Mouse (Mus musculus): ENCODE data around the gene Actr5.

The Actr5 gene

DNA sequence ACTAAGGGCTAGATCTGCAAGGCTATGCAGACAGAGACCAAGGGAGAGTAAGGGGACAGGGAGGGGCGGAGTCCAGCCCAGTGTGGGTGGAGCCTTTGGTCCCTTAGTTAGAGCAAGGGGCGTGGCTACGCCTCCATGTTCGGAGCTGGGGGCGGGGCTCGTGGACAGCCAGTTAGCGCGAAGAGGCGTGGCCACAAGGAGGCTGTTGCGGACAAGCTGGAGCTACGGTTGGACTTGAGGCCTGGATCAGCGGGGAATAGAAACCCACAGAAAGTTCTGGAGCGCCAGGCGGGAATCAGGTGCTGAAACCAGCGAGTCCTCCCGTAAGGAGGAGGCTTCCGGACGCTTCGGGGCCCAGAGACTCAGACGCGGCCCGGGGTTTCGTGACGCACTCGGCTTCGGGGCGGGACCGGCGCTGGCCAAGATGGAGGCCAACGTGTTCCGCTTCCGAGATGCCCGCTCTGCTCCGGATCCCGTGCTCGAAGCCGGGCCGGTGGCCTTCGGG, at the start of gene Actr5:
TSS of gene Actr5 (plus strand) at position 171 of the 505 bp plus-strand sequence.
- peak; percentile 94 to 96 for DNase-seq

DNA sequence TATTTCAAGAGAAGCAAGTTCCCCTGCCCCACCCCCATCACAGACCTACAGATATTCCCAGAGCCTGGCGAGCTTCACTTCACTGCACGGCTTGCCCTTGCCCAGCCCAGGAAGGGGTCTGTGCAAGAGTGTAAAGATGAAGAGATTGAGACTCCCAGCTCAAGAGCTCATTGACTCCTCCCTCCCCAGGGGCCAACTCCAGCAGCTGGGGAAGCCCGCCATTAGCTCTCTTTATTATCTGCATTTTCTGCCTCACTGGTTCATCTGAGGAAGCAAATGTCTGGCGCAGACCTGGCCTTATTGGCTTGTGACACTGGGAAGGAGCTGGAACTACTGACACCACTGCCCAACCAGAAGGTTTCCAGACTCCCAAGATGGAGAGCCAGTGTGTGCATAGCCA, 44.7 kb upstream of the Actr5 start:
- DNase-seq, result no peak

DNA sequence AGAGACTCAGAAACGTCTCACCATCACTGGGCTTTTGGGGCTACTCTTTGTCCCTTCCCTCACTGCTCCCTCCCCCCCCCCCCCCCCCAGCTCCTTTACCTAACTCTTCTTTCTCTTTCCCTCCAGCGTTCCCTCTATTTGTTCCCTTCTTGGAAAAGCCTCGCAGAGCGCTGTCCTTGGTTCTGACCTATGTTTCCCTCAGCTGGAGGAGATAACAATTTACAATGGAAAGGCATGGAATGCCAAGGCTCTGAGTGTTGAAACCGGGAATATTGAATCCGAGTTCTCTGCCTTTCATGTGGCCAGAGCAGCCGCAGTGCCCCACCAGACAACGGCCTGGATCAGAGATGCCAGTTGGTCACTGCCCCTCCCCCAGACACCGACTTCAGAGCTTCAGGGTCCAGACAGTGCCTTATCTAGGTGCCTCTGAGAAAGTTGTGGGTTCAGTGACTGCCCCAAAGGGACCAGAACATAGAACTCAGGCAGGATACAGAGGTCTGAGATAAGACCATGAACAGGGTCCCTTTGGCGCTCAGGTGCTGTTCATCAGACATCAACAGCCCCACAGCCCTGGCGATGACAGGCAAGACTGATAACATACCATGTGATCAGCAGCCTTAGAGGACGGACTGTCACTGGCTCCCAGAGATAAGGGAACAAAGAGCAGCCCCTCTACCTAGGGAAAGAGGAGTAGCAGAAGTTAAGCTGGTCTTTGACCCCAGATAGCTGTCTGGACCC, 39.9 kb upstream of the Actr5 start:
- no peak for DNase-seq

DNA sequence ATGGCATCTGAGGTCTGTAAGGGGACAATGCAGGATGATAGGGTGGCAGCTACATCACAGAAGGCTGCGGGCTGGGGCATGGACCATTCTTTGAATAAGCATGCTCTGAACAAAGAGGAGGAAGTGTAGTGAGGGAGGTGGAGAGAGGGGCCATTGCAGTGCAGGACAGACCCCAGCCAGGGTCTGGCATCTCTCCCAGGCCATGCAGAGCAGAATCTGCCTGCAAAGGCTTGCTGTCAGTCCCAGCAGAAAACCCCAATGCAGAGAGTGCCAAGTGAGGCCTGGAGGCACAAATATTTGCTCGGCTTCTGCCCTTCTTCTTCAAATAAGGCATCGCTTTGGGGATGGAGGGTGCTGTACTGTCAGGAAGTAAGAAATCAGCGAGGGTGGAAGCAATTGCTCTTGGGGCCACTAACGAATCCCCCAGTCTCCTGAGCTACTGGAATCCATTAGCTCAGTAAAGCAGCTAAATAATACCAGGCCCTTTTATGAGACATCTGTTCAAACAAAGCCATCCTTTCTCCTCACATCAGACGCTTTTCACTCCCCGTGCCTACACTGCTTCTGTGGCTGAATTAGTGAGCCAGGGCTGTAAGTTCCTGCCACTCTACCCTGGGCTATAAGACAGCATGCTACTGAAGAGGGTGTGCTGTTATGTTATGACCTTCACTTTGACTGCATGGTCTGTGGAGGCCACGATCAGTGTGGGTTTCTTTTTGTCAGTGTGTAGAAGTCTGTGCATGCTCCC, 36.0 kb upstream of the Actr5 start:
- no peak for DNase-seq

DNA sequence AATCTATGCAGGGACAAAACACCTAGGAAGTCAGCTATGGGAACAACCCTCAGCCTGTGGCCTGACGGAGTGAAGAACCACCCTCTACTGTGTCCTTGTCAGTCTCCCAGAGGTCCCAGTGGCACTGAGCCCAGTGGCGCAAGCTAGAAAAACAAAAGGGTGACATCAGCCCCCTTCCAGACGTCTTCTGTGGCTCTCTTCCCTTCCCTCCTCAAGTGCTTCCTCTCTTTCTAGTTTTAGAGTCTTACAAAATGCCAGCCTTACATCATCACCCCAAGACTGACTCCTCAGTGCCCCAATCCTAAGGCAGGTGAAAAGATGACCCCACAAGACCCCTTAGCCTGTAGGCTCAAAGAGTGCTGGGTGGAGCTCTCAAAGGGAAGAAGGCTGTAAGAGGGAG, 34.2 kb upstream of the Actr5 start:
- no peak for DNase-seq

DNA sequence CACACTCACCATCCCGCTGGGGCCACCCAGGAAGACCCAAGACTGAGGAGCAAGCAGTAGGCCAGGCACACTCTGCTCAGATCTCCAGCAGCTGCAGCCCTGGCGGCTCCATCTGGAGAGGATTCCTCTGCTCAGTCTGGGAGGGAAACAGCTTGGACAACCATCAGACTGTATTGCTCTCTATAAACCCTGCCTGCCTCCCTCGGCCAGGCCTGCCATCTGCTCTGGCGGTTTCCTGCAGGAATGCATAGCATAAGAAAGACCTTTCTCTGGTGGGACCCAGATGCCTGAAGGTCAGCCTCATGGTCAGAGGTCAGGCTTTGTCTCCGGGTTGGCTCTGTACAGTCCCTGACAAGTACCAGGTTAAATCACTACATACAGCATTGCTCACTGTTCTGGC, 33.4 kb upstream of the Actr5 start:
- no peak for DNase-seq

DNA sequence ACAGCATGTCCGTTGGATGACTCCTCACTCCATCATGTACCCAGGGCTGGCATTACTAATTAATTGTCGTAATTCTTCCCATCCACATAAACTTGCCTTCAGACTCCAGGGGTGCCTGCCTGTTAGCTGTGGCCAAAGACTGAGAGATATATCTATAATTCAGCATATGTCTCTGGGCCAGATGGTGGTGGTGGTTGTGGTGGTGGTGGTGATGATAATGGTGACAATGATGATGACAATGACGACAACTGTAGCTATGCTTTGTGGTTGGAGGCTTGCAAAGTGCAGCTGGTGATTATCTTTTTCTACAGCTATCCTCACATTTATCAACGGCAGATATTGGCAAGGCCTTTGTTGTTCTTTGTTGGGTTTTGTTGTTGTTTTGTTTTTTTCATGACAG, 31.3 kb upstream of the Actr5 start:
- DNase-seq, result no peak

DNA sequence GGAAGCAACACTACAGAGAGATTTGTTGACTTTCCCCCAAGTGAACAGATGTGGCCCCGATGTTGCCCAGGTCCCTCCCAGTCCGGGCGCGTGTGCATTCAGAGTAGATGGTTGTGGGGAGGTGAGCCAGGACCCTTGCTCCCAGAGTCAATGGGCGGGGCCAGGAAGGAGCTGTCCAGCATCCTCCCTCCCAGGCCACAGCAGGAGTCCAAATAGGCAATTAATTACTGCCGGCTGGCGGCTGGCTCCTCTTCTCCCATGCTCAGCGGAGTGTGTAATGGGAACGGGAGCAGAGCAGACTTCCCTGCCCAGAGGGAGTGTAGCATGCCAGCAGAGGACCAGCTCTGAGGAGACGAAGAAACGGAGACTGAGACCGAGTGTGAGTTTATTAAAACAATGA, 29.6 kb upstream of the Actr5 start:
- peak in 1 of 2 experiments; percentile 63 for DNase-seq

DNA sequence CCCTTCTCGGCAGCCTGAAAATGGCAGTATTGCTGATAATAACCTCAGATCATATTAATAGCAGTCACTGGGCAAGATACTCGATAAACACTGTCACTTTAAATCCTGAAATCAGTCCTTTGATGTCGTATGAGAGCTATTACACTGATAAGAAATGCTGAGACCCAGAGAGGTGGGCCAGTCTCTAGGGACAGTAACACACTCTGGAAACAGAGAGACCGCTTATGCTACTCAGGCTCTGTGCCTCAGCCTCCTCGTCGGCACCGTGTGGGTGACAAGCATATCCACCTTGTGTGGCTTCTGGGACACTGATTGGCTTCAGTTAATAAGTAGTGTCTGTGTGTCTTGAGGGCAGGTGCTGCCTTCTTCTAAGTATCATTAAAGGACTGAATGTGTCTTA, 29.1 kb upstream of the Actr5 start:
- no peak for DNase-seq

DNA sequence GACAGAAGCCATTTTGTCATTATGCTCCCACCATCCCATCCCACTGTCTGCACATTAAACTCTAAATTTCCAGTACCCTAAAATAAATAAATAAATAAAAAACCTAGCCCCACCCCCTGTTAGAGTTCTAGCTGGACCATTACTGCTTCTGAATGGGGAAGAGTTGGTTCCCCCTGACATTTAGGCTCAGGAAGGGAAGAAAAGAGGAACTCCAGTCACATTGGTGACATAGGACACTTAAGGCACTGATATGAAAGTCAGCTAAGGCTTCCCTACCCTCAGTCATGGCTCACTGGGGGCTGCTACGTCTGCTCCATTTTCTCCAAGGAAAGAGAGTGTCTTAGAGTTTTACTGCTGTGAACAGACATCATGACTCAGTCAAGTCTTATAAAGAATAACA, 27.9 kb upstream of the Actr5 start:
- DNase-seq, result no peak

DNA sequence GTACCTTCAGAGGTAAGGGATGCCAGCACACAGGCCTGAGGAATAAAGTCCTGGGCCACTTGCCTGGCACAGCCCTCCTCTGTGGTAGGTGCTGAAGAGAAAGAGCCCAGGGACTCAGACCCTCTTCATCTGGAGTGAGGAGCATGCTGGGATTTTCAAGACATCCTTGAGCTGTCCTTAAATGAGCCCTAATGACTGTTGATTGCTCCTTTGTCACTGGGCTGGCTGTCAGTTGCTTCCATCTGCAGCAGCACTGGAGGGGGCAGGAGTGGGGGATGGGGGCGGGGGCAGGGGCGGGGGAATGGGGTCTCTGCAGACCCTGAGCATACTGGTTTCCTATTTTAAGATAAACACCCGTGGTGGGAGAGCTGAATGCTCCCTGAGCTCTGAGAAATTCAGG, 24.2 kb upstream of the Actr5 start:
- DNase-seq, result no peak

DNA sequence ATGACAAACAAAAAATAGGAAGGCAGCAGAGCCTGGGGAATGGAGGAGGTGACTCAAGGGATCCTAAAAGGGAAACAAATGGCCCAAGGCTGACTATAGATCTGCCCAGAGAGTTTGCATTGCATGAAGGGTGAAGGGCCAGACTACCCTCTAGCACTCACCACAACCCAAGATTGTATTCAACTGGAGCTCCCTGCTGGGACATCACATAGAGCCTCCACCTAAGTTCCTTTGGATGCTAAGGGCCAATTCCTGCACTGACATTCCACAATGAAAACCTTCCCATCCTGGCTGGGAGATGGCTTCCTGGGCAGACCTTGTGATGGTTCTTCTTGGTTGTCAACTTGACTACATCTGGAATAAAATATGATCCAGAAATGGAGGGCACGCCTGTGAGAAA, 23.4 kb upstream of the Actr5 start:
- no peak for DNase-seq

DNA sequence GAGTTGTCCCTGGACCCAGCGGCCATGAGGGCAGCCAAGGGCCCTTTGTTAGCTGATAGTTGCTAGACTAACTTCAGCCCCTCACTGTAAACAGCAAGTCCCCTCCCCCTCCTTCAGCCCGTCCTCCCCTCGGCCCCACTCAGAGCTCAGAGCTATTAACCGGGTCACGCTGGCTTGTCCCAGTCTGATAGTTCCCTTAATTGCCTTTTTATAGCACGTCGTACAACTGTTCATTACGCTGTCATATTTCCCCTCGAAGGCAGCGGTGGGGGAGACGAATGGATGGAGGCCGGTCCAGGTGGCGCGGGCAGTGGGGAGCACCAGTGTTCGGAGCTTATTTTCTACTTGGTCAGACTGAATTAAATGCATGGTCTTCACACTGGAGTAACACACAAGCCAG, 22.0 kb upstream of the Actr5 start:
- no peak for DNase-seq

DNA sequence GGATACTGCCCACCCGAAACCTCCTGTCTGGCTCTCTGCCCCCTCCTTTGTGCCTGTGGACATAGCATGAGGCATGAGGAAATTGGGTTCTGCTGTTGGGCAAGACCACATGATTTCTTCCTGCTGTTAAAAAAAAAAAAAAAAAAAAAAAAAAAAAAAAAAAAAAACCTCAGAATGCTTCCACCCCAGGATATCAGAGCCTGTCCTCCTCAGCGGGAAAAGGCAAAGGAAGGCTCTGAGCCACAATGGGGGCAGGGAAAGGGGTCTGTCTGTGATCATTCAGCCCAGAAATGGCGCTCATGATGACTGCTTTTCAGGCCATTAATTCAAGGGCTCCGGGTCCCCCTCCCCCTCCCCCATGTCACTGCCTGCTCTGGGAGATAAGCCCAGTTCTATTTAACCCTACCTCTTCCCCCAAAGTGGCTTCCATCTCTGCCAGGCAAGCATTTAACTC, 18.1 kb upstream of the Actr5 start:
- DNase-seq, result no peak

DNA sequence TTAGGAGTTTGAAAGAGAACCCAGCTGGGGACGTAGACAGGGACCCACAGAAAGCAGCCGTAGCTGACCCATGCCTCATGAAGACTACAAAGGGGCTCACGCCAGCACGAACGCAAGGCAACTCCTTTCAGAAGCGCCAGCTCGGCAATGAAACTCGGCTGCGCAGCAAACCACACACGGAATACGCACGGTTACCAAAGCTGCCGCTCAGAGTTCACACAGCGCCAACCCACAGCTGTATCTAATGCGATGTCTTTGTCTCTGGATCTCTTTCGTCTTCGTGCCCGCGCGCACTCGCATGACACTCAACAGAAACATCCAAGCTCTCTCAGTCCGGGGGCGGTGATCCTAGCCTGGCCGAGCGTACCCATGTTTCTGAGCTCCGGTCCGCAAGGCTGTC, 15.0 kb upstream of the Actr5 start:
- DNase-seq, result no peak

DNA sequence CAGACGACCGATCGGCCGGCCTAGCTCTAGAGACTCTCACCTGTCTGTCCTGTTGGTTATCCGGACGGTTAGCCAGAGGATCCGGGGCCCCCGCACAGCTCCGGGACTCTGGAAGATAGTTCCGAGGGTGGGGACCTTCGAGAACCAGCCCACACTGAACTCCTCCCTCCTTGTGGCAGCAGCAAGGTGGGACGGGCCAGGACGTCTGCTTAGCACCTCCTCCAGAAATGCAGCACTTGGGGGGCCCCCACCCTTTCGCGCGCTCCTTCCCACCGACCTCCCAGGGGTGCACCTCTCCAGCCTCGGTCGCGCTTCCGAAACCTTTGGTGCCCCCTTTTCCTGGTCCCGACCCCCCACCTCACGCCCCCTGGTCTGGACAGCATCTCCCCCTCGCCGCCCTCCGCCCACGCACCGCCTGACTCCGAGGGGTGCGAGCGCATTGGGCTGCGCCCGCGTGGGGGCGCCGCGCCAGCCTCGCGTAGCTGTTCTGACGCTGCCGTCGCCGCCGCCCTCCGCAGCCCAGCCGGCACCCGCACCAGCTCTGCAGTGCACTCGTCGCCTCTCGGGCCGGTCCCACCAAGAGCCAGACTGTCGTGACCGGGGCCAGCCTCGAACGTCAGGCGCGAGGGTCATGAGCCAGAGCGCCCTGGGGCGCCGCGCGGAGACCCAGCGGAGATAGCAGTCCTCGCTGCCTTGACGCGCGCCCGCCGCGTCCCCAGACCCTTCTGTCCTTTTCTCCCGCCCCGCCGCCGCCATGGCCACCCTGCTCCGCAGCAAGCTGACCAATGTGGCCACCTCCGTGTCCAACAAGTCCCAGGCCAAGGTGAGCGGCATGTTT, 14.0 kb upstream of the Actr5 start, which contains the start of gene Slc32a1:
TSS of gene Slc32a1 (plus strand) at position 280 of the 838 bp plus-strand sequence.
- peak in 1 of 2 experiments; percentile 37 for DNase-seq

DNA sequence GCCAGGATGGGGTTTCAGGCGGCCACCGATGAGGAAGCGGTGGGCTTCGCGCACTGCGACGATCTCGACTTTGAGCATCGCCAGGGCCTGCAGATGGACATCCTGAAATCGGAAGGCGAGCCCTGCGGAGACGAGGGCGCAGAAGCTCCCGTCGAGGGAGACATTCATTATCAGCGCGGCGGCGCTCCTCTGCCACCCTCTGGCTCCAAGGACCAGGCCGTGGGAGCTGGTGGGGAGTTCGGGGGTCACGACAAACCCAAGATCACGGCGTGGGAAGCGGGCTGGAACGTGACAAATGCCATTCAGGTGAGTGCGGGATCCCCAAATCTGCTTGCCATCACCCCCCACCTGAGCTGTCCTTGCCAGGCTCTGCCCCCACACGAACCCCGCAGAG, 13.4 kb upstream of the Actr5 start:
- DNase-seq, result no peak

DNA sequence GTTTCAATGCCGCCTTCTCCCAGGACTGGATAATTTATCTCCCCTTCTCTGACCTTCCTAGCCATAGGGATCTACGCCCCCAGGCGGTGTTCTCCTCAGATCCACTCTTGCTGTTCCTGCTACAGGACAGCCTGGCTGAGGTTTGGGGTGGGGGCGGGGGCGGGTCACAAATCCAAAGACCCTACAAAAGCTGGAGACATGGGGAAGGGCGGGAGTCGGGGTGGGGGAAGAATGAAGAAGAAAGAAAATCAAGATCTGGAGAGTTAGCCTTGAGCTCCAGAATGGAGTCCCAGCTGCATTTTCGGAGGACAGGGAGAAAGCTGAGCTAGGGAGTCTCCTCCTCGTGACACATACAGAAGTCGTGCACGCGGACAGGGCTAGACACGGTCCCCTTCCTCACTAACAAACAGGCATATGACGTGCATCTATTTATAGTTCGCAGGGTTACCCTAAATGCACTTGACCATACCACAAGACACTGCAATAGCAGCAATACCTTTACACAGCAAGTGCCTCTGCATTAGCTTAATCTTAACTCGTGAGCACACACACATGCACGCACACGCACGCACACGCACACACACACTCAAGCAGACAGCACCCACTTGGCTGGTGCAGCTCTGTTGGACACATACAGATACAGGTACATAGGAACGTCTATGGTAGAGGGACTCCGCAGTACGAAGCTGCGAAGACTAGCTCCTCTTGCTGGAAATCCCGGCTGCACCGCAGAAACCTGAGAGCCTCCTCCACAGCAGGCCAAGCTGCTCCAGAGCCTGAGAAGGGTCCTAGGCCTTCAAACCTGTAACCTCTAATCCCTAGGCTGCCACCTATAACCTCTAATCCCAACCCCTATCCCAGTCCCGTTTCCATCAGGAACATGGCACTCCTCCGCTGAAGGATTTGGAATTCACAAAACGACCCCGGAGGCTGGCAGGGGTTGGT, 12.7 kb upstream of the Actr5 start:
- no peak for DNase-seq

DNA sequence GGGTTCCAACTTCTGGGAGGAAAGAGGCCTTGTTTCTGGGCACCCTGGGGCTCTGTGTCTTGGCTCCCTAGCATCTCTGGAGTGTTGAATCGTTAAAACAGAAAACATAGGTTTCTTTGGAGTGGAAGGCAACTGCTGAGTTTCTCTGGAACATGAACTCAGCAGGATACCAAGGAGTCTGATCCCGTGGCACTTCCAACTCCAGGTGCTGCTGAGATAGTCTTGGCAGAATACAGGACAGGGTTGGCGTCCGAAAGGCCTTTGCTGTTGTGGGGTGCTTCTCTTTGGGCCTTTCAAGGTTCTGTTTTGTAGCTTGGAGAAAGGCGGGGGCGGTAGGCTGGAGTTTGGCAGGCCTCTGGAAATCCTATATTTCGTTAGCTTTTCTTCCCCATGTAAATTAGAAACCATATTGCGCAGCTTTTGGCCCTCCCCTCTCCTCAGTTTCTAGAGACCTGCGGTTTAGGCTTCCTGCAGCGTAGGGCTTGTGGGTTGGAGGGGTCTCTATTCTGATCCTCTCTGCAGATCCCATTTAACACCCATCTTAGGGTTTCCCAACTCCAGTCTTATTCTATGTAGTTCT, 11.9 kb upstream of the Actr5 start:
- DNase-seq, result no peak

DNA sequence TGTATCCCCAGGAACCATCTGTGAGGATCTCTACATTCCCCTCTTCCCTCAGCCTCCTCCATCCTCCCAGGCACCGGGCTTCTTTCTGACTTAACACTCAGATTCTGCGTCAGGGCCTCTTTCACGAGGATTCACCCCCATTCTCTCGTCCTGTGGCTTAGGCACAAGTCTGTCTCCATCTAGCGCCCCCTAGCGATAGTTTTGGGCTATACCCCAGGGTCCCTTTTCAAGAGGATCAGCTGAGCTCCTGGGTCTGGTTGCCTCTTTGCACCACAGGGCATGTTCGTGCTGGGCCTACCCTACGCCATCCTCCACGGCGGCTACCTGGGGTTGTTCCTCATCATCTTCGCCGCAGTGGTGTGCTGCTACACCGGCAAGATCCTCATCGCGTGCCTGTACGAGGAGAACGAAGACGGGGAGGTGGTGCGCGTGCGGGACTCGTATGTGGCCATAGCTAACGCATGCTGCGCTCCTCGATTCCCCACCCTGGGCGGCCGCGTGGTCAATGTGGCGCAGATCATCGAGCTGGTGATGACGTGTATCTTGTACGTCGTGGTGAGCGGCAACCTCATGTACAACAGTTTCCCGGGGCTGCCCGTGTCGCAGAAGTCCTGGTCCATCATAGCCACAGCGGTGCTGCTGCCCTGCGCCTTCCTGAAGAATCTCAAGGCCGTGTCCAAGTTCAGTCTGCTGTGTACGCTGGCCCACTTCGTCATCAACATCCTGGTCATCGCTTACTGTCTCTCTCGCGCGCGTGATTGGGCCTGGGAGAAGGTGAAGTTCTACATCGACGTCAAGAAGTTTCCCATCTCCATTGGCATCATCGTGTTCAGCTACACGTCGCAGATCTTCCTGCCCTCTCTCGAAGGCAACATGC, 10.9 kb upstream of the Actr5 start:
- peak; percentile 47 to 56 for DNase-seq

Measured in cerebellum, adult 18-20 months (tissue).